Mouse (Mus musculus) hindbrain, embryonic 15.5 days (tissue): Measurements from ENCODE around the gene Egr4. TPM values are rescaled to one million over a fixed set of nuclear protein-coding genes. Genes with fewer than 3 reads are reported as not detected.

Source experiments
- ATAC-seq: fragments of 200-750 bp; cut with Nextera tagmentation; 2 replicates; pipeline ENCODE4 v1.8.0; 2017; ENCODE audit warnings: low read depth, moderate number of reproducible peaks, moderate TSS enrichment; ENCODE audit not compliant: low FRiP score
- H3K27ac ChIP-seq: fragments of 300-500 bp; sonication (generic); replicated peaks from 2 replicates; pipeline ENCODE4 v1.5.1; 2015; ENCODE audit warnings: mild to moderate bottlenecking, inconsistent platforms
- H3K27me3 ChIP-seq: fragments of 300-500 bp; sonication (generic); 2 replicates; pipeline ENCODE4 v1.6.1; 2015; ENCODE audit warnings: control low read depth, inconsistent platforms
- H3K36me3 ChIP-seq: fragments of 300-500 bp; sonication (generic); 2 replicates; pipeline ENCODE4 v1.6.1; 2015; ENCODE audit warnings: control low read depth, inconsistent platforms
- H3K4me1 ChIP-seq: fragments of 300-500 bp; sonication (generic); replicated peaks from 2 replicates; pipeline ENCODE4 v1.6.1; 2015; ENCODE audit warnings: control low read depth, inconsistent platforms
- H3K4me2 ChIP-seq: fragments of 300-500 bp; sonication (generic); 2 replicates; pipeline ENCODE4 v1.6.1; 2015; ENCODE audit warnings: moderate library complexity, mild to moderate bottlenecking, inconsistent platforms
- H3K4me3 ChIP-seq: fragments of 300-500 bp; sonication (generic); 2 replicates; pipeline ENCODE4 v1.5.1; 2015; ENCODE audit warnings: mild to moderate bottlenecking, inconsistent platforms
- H3K9ac ChIP-seq: fragments of 300-500 bp; sonication (generic); 2 replicates; pipeline ENCODE4 v1.6.1; 2015; ENCODE audit warnings: inconsistent platforms
- H3K9me3 ChIP-seq: fragments of 300-500 bp; sonication (generic); 2 replicates; pipeline ENCODE4 v1.6.1; 2016; ENCODE audit warnings: control low read depth, inconsistent platforms
- WGBS: fragments of 180-500 bp; shearing (Covaris S2); methylation state at CpG from one replicate; pipeline ENCODE4 v1.1.7; 2015; 5-methylcytosine and 5-hydroxymethylcytosine counted together
- polyA plus RNA-seq: library from polyadenylated mRNA; unstranded; fragments of >200 nt; fragmentation: Nextera tagmentation; extraction: Ambion mirVana; gene quantifications from 2 replicates; pipeline ENCODE4 v1.2.1, GENCODE M21; 2015

The Egr4 gene
- polyA plus RNA-seq, 1 experiment from 2014 or later: 0.09 TPM

DNA sequence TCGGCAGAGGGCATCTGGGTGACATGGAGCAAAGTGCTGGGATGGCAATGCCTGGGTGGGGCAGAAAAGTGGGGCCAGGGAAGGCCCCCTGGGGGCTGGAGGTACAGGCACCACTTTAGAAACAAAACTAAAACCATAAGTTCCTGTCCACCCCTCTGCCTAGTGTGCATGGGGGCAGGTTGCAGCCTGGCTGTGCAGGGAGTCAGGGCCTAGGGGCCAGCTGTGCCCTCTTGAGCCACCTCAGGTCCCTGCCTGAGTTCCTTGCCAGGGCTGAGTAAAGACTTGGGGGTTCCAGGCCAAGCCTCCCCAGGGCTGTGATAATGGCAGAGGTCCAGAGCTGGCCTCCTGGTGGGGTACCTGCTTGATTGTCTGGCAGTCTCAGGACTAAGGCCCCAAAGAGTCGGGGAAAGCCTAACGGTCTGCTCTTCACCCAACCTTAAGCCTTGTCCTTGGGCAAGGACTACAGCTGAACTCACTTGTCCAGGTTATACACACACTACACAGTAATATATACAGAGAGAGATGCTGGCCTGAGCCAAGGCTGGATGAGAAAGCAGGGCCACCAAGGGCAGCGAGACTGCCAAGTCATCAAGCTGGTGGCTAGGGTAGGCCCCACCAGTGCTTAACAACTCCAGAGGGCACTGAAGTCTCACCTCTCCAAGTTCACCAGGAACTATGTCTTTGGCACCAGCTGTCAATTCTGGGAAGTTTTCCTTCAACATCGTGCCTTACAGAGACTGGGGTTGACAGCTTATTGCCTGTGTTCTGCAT lies 43.5 kb downstream of the Egr4 start:
- Histone ChIP-seq H3K27ac (no peak overlapping the region), H3K27me3 (no peaks in the 10 kb centered on the region), H3K9ac (no peak overlapping the region), H3K4me1 (no peaks in the 10 kb centered on the region), H3K4me2 (no peak overlapping the region), H3K4me3 (no peak overlapping the region), H3K9me3 (no peaks in the 10 kb centered on the region), H3K36me3 (peaks cover 55% of the 10 kb centered on the region)
- ATAC-seq: no peak
- WGBS: 78% methylated on average over 5 of the region's 5 CpGs

DNA sequence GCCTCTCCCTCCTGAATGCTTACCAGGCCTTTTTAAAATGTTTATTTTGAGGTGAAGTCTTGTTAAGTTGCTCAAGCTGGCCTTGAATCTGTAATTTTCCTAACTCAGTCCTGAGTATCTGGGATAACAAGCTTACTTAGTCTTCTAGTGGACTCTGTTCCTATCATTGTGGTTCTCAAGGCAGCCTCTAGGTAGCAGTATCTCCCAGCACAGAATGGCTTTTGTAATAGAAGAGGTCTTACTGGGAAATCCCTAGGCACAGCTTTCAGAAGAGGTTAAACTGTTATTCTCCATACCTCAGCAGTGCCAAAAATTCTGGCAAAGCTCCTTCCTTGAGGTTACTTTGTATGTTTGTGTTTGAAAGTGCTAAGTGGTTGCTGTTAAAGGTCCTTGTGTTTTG lies 48.0 kb downstream of the Egr4 start:
- H3K9ac ChIP-seq: no peak overlapping the region
- H3K4me1 ChIP-seq: no peaks in the 10 kb centered on the region
- H3K4me2 ChIP-seq: no peak overlapping the region
- no peaks in the 10 kb centered on the region for H3K9me3 ChIP-seq
- ATAC-seq: no peak
- no peak overlapping the region for H3K27ac ChIP-seq
- no peaks in the 10 kb centered on the region for H3K27me3 ChIP-seq
- H3K36me3 ChIP-seq: peaks cover 89% of the 10 kb centered on the region
- H3K4me3 ChIP-seq: no peak overlapping the region

Other genes starting within 250 kb of the Egr4 start
- 41.4 and 43.1 TPM in 2 replicates for gene Sfxn5, start 180.2 kb downstream of the Egr4 start, polyA plus RNA-seq
- gene Rab11fip5, start 139.0 kb downstream of the Egr4 start, polyA plus RNA-seq: 24.2 and 24.4 TPM in 2 replicates
- gene Noto, start 89.7 kb downstream of the Egr4 start, polyA plus RNA-seq: not detected in 2 replicates
- 69.0 and 79.1 TPM in 2 replicates for gene Smyd5, start 81.6 kb downstream of the Egr4 start, polyA plus RNA-seq
- gene Cct7, start 62.1 kb downstream of the Egr4 start, polyA plus RNA-seq: 551 and 557 TPM in 2 replicates
- 31.1 and 32.0 TPM in 2 replicates for gene Pradc1, start 61.6 kb downstream of the Egr4 start, polyA plus RNA-seq
- 10.2 and 10.4 TPM in 2 replicates for gene Fbxo41, start 10.6 kb downstream of the Egr4 start, polyA plus RNA-seq
- gene Alms1, start 73.9 kb upstream of the Egr4 start, polyA plus RNA-seq: 4.5 and 5.1 TPM in 2 replicates
- not detected in 2 replicates for gene Nat8f7, start 199.6 kb upstream of the Egr4 start, polyA plus RNA-seq